Mouse (Mus musculus) cerebellum, adult 2 months (tissue): ENCODE measurements at regions not wholly inside any gene's neighbourhood (a gene's known extent, or its start where the extent isn't known, plus 50 kb on each side); places are given as distances from the start of the nearest gene placed in this dataset.

ENCODE experiments used
- CTCF ChIP-seq: fragments of 200-500 bp; IDR thresholded peaks from 2 replicates; pipeline ENCODE4 v1.5.1; 2011; ENCODE audit warnings: low read depth, mild to moderate bottlenecking, control low read depth, low read length, moderate library complexity, borderline replicate concordance; ENCODE audit not compliant: insufficient read depth
- POLR2A ChIP-seq: fragments of 200-500 bp; IDR thresholded peaks from 2 replicates; pipeline ENCODE4 v1.6.1; 2011; ENCODE audit warnings: low read length, control low read depth, borderline replicate concordance; ENCODE audit not compliant: insufficient read depth

GRCm38 (mm10) chr13:42369826-42370225 is 68.5 kb downstream of the Edn1 start:
- TF ChIP-seq POLR2A (no peak), CTCF (no peak)
